In the genomic region with DNA sequence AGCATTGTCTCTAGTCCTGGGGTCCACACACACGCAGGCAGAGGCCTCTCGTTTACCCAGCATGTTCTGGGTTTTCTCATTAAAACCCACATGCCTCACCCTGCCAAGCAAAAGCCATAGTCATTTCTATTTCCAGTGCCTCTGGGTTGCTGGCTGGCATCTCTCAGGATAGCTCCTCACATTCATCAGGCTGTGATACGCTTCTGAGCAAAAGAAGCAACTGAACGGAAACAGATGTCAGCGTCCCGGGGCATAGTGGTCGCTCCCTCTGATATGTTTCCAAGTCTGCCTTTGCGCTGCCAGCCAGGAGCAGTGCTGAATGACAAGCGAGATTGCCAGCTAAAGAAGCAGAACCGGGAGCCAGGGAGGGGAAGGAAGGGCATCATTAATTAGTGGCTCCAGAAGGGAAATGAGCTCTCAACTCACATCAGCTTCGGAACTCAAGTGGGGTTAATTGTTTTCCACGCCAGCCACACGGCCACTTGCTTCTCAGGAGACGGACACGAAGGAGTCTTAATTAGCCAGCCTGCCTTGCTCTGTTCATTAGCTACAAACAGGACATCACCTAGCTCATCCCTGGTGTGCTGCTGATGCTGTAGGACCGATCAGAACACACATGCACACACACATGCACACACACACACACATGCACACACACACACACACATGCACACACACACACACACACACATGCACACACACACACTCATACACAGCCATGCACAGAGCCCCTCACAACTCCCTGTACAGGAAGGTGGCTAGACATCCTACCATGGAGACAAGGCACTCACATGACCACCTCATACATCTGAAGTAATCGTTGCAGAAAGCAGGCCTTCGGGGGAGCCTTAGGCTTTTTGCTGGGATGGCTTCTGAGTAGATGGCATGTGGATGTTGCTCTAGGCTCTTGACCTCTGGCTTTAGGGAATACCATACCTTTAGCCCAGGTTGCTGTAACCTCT, we compare ENCODE assay signal across 8 mouse cellular contexts. TPM values are rescaled to one million over a fixed set of nuclear protein-coding genes. Genes with fewer than 3 reads are reported as not detected.
DNase-seq lines count a peak whose midpoint lies in the region; ATAC-seq and TF ChIP-seq lines count a peak whose summit lies in the region.

No protein-coding gene starts in this region.

- intact Hi-C loops in left cerebral cortex, postnatal 4 days (cut with DNase I) = no loop called here
- intact Hi-C loops in left cerebral cortex, postnatal 36 days (cut with DNase I) = no loop called here
- intact Hi-C loops in gastrocnemius, postnatal 36 days (cut with DNase I) = no loop called here

- no peaks in the 10 kb centered on the region for H3K27me3 ChIP-seq in embryonic facial prominence, embryonic 10.5 days (replicated peaks; ENCODE audit: low read depth, poor library complexity, severe bottlenecking)
- H3K27me3 ChIP-seq in heart, postnatal 0 days (ENCODE audit: control insufficient read depth, insufficient read depth, low read length) = 0 out of 2 replicates have a peak, but pooled peaks cover 5% of the 10 kb centered on the region
- H3K27me3 ChIP-seq in limb, embryonic 13.5 days = no peaks in the 10 kb centered on the region

- H3K4me3 ChIP-seq in embryonic facial prominence, embryonic 10.5 days = no peak overlapping the region
- no peak overlapping the region for H3K4me3 ChIP-seq in heart, postnatal 0 days (ENCODE audit: low read depth, low read length)
- H3K4me3 ChIP-seq in limb, embryonic 13.5 days = no peak overlapping the region

- no peaks in the 10 kb centered on the region for H3K36me3 ChIP-seq in embryonic facial prominence, embryonic 10.5 days (replicated peaks)
- H3K36me3 ChIP-seq in heart, postnatal 0 days (replicated peaks; ENCODE audit: control insufficient read depth, insufficient read depth, low read length) = no peaks in the 10 kb centered on the region
- H3K36me3 ChIP-seq in limb, embryonic 13.5 days = no peaks in the 10 kb centered on the region

- no peak for TF ChIP-seq EP300 in heart, postnatal 0 days (IDR thresholded peaks at IDR 0.05; ENCODE audit: low read depth)

- TF ChIP-seq CTCF in heart, postnatal 0 days (IDR thresholded peaks at IDR 0.05; ENCODE audit: low read depth) = no peak

- no peak overlapping the region for H3K4me2 ChIP-seq in heart, postnatal 0 days (ENCODE audit: low read depth, low read length)
- no peak overlapping the region for H3K4me2 ChIP-seq in limb, embryonic 13.5 days (replicated peaks)

- H3K9me3 ChIP-seq in embryonic facial prominence, embryonic 10.5 days = no peaks in the 10 kb centered on the region
- no peaks in the 10 kb centered on the region for H3K9me3 ChIP-seq in heart, postnatal 0 days (replicated peaks; ENCODE audit: control insufficient read depth, low read length)
- H3K9me3 ChIP-seq in limb, embryonic 13.5 days = no peaks in the 10 kb centered on the region

- 37% methylated on average over 18 of the region's 18 CpGs for WGBS in embryonic facial prominence, embryonic 10.5 days
- WGBS in heart, postnatal 0 days = 25% methylated on average over 18 of the region's 18 CpGs
- 22% methylated on average over 18 of the region's 18 CpGs for WGBS in limb, embryonic 13.5 days

- peak; percentile 89 for DNase-seq in left cerebral cortex, postnatal 4 days
- no peak for DNase-seq in left cerebral cortex, postnatal 36 days (ENCODE audit: low spot score in 2 of 2)
- peak; percentile 61 for DNase-seq in embryonic facial prominence, embryonic 10.5 days (ENCODE audit: low spot score)
- DNase-seq in heart, postnatal 0 days (ENCODE audit: low spot score) = peak; percentile 51
- DNase-seq in yolk sac, embryonic 10.5 days (ENCODE audit: low spot score) = no peak
- DNase-seq in gastrocnemius, postnatal 36 days = no peak
- DNase-seq in testis, postnatal 14 days (ENCODE audit: low spot score) = no peak

- H3K9ac ChIP-seq in heart, postnatal 0 days (replicated peaks; ENCODE audit: low read depth, low read length) = no peak overlapping the region
- H3K9ac ChIP-seq in limb, embryonic 13.5 days = no peak overlapping the region

- peaks cover 29% of the 10 kb centered on the region for H3K4me1 ChIP-seq in embryonic facial prominence, embryonic 10.5 days
- 0 out of 2 replicates have a peak, but pooled peaks cover 12% of the 10 kb centered on the region for H3K4me1 ChIP-seq in heart, postnatal 0 days (ENCODE audit: control insufficient read depth, insufficient read depth)
- peaks cover 35% of the 10 kb centered on the region for H3K4me1 ChIP-seq in limb, embryonic 13.5 days

- H3K27ac ChIP-seq in embryonic facial prominence, embryonic 10.5 days (replicated peaks) = no peak overlapping the region
- H3K27ac ChIP-seq in heart, postnatal 0 days (ENCODE audit: low read depth) = no peak overlapping the region; the same call in 1 of the 2 replicates
- peak overlapping the region; percentile 22; the same call in 1 of the 2 replicates for H3K27ac ChIP-seq in limb, embryonic 13.5 days

- ATAC-seq in heart, postnatal 0 days (ENCODE audit: insufficient read depth, low read depth) = peak; percentile 51
- no peak; the same call in 1 of the 2 replicates for ATAC-seq in limb, embryonic 13.5 days (ENCODE audit: low FRiP score, low read depth)

RNA-seq across cellular contexts. Expression of a gene that starts 49.3 kb away (rescaled TPM):
- total RNA-seq in left cerebral cortex, postnatal 4 days (2021) = 10 to 100 TPM; 14.9 to 16.2 TPM
- total RNA-seq in left cerebral cortex, postnatal 36 days (2021) = 10 to 100 TPM; 11.2 to 11.3 TPM
- polyA plus RNA-seq in embryonic facial prominence, embryonic 10.5 days (2016; fragmentation: Nextera tagmentation; extraction: Ambion mirVana) = 8.4 and 9.3 TPM in 2 replicates
- total RNA-seq in heart, postnatal 0 days (2014; rRNA removed; ENCODE audit: low replicate concordance) = 9.8 and 11.7 TPM in 2 replicates
- polyA plus RNA-seq in heart, postnatal 0 days (2015; fragmentation: Nextera tagmentation; extraction: Ambion mirVana) = 0.74 and 0.97 TPM in 2 replicates
- polyA plus RNA-seq in limb, embryonic 13.5 days (2015; fragmentation: Nextera tagmentation; extraction: Ambion mirVana) = 4.5 and 5.5 TPM in 2 replicates
- total RNA-seq in gastrocnemius, postnatal 36 days (2021) = 1 to 10 TPM; 5.4 to 5.8 TPM

RNA-seq across cellular contexts. Expression of a gene that starts 49.4 kb away (rescaled TPM):
- total RNA-seq in left cerebral cortex, postnatal 4 days (2021) = 10 to 100 TPM; 27.8 to 29.4 TPM
- 10 to 100 TPM; 21.7 to 22.3 TPM for total RNA-seq in left cerebral cortex, postnatal 36 days (2021)
- 46.4 and 46.7 TPM in 2 replicates for polyA plus RNA-seq in embryonic facial prominence, embryonic 10.5 days (2016; fragmentation: Nextera tagmentation; extraction: Ambion mirVana)
- 31.8 and 46.3 TPM in 2 replicates for total RNA-seq in heart, postnatal 0 days (2014; rRNA removed; ENCODE audit: low replicate concordance)
- 14.1 and 17.2 TPM in 2 replicates for polyA plus RNA-seq in heart, postnatal 0 days (2015; fragmentation: Nextera tagmentation; extraction: Ambion mirVana)
- 36.4 and 38.7 TPM in 2 replicates for polyA plus RNA-seq in limb, embryonic 13.5 days (2015; fragmentation: Nextera tagmentation; extraction: Ambion mirVana)
- 10 to 100 TPM; 12.0 to 13.6 TPM for total RNA-seq in gastrocnemius, postnatal 36 days (2021)

Comparison
In these comparisons a context has a peak if more than half of its experiments do, and no peak if none do; other contexts are left out.
1. DNase-seq: peak in left cerebral cortex, postnatal 4 days (single experiment), embryonic facial prominence, embryonic 10.5 days (single experiment) and heart, postnatal 0 days (single experiment); none in left cerebral cortex, postnatal 36 days (0 of 2), yolk sac, embryonic 10.5 days (single experiment), gastrocnemius, postnatal 36 days (0 of 2) and testis, postnatal 14 days (single experiment).